Mouse (Mus musculus) urinary bladder, postnatal 36 days (tissue): ENCODE results near the gene Clec16a.
A peak's percentile ranks its signal among the peaks of the same experiment; 100 is the strongest.

Source experiments
- DNase-seq, 2 experiments: peaks; one replicate each; pipeline ENCODE4 v3.0.0; 2022; ENCODE audit warnings: low spot score in 2 of 2, mixed read lengths in 1 of 2

Clec16a gene

GRCm38 (mm10) chr16:10534567-10534966 is 10.6 kb upstream of the Clec16a start:
- peak in 1 of 2 experiments; percentile 19 for DNase-seq

DNA sequence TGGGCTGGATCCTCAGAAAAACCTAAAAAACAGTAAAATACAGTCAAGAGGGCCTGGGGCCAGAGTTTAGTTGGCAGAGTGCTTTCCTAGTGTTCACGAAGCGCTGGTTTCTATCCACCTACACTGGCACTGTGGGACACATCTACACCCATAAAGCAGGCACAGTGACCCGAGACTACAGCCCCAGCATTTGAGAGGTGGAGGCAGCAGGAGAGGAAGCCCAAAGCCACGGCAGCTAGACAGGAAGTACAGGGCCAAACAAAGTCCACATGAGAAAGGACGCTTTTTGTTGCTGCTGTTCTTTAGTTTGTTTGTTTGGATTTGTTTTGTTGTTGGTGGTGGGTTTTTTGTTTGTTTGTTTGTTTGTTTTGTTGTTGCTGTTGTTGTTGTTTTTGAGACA is 8.8 kb upstream of the Clec16a start:
- DNase-seq = no peak

- no peak for DNase-seq
Measured at GRCm38 (mm10) chr16:10536961-10537360, 8.2 kb upstream of the Clec16a start.

GRCm38 (mm10) chr16:10540763-10541597 is 4.2 kb upstream of the Clec16a start:
- no peak for DNase-seq

- DNase-seq = peak in 1 of 2 experiments; percentile 14
Measured at GRCm38 (mm10) chr16:10541598-10541930, 3.6 kb upstream of the Clec16a start.

DNA sequence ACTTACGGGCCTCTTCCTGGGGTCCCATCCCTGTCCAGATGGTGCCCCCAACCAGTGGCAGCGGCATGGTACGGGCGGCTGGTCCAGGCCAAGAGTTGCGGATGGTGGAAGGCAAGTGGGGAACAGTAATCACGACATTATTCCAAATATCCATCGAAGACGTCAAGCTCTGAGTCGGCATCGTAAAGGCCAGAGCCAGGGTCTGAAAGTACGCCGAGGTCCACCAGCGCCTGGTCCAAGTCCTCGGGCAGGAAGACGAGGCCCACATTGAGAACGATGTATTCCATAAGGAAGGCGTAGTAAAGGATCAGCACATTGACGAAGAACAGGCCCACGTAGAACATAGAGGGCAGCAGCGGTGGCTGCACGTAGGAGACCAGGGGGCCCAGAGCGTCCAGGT is 2.9 kb upstream of the Clec16a start:
- peak in 1 of 2 experiments; percentile 8 for DNase-seq

GRCm38 (mm10) chr16:10542698-10543365 is 2.3 kb upstream of the Clec16a start, which contains the start of gene Dexi:
Gene Dexi (minus strand): TSS chr16:10543054.
- peak; percentile 93 to 95 for DNase-seq

- DNase-seq = no peak
Measured at GRCm38 (mm10) chr16:10546865-10547264, 1.7 kb downstream of the Clec16a start.

GRCm38 (mm10) chr16:10548938-10549337 is 3.8 kb downstream of the Clec16a start:
- DNase-seq = no peak

GRCm38 (mm10) chr16:10549600-10549999 is 4.5 kb downstream of the Clec16a start:
- no peak for DNase-seq

GRCm38 (mm10) chr16:10551592-10551991 is 6.5 kb downstream of the Clec16a start:
- DNase-seq = no peak

DNA sequence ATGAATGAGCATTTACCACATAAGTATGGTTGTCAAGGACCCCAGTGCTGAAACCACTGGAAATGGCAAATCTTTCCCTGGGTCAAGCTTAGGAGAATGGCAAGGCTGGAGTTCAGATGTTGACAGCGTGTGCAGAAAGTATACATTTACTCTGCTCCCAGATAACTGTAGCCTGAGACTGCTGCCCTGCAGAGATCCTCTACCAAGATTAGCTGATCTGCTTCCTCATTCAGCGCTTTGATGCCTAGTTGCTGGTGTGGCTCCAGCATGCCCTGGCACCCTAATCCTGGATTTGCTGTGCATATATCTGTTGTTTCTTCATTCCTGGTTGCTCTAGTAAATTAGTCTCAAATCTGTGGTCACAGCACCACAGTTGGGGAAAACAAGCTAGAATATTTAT is 8.7 kb downstream of the Clec16a start:
- no peak for DNase-seq

DNA sequence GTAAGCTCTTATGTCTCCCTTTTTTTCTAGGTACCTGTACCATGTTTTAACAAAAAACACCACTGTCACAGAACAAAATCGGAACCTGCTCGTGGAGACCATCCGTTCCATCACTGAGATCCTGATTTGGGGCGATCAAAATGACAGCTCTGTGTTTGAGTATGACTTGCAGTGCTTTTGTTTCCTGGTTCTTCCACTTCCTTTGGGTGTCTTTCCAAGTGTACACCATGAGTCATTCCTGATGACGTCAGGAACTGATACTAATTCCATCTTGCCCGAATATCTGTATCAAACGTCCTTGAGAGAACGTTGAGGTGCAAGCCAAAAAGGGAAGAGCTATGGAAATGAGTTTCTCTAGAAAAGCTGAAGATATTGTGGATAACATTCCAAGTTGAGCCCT is 14.9 kb downstream of the Clec16a start:
- no peak for DNase-seq

- peak; percentile 42 to 60 for DNase-seq
Measured at GRCm38 (mm10) chr16:10565278-10565885, 20.2 kb downstream of the Clec16a start.

DNA sequence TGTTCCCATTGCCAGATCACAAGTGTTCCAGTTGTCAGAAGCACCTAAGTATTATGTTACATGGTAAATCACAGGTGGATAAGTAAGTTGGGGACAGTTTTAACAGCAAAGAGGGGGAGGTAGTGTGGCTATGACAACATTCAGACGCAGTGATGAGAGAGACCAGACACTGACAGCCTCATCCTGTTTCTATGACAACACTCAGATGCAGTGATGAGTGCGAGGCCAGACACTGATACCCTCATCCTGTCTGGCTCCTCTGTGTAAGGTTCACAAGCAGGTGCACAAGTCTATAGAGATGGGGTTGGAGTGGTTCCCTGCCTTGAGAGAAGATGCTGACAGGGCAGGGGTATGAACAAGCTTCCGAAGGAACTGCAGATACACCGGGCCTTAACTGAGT is 22.0 kb downstream of the Clec16a start:
- DNase-seq = no peak

- DNase-seq = no peak
Measured at GRCm38 (mm10) chr16:10569809-10570395, 24.8 kb downstream of the Clec16a start.

- peak; percentile 44 to 56 for DNase-seq
Measured at GRCm38 (mm10) chr16:10570708-10571107, 25.6 kb downstream of the Clec16a start.

- no peak for DNase-seq
Measured at GRCm38 (mm10) chr16:10571820-10572219, 26.7 kb downstream of the Clec16a start.

DNA sequence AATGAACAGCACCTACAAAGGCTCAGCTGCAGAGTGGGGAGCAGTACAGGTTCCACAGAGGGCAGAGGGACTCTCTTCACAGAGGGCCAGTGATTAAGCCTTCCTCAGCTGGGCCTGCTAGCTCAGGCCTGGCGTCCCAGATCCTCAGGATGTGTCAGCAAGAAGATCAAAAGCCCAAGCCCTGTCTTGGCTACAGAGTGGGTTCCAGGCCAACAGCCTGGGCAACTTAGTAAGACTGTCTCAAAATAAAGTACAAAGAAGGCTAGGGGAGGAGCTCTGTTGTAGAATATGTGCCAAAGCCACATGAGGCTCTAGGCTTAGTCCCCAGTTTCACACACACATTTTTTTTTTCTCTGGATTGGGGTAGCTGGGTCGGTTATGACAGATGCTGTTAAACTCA is 29.8 kb downstream of the Clec16a start:
- DNase-seq = no peak

DNA sequence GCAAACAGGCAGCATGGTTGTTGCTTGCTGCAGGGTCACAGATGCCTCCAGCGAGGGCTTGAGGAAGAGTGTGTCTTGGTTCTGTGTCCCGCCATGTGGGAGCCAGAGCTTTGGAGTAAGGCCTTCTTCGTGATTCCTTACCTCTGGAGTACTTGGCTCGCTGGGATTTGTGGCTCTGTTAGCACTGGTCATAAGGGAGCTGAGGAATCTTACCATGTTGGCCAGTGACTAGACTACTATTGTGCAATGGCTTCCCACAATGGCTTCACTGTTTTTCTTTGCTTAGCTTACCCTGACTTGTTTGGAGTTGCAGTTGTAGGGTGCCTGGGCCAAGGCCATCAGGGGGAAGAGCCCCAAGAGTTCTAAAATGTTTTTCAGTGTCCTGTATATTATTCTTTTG is 30.8 kb downstream of the Clec16a start:
- DNase-seq = no peak

DNA sequence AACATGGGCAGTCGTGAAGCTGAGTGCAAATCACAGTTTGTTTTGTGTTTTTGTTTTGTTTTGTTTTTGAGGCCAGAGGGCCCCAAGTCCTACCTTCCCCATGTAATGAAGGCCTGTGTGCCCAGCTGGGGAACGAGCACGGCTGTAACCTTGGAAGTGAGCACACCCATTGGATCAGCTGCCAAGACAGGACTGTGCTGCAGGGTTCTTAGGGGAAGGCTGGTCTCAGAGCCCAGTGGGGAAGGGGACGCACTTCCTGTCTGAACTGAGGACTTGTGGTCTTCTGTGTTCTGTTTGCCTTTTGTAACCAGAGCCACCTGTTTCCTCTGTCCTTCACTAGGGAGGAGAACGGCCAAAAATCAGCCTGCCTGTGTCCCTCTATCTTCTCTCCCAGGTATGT is 32.4 kb downstream of the Clec16a start:
- no peak for DNase-seq

DNA sequence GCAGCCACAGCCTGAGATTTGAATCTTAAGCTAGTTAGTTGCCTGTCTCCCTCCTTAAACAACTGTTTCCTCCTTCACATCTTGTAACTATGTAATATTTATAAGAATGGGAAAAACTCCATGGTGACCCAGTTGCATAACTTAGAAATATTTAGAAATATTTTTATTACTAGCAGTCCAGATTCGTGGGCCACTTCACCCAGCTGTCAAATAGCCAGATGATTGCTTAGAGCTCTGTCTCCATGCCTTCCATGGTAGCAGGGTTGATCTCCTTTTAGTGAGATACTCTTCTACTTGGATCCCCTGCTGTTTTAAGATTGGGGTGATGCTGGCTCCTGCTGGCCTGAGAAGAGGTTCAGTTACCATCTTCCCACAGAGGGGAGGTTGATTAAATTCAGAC is 33.2 kb downstream of the Clec16a start:
- DNase-seq = no peak
